Mouse (Mus musculus) gastrocnemius, postnatal 10 days (tissue): Measurements from ENCODE around the gene Glis2. TPM values are rescaled to one million over a fixed set of nuclear protein-coding genes. Genes with fewer than 3 reads are reported as not detected.

Experiments used
- DNase-seq: peaks from one replicate; pipeline ENCODE4 v3.0.0; 2021; ENCODE audit warnings: mixed read lengths
- total RNA-seq, 2 experiments: library from RNA; stranded (reverse); gene quantifications; 2 replicates each; pipeline ENCODE4 v1.2.3; 2021

Gene Glis2
- total RNA-seq, 2 experiments from 2014 or later = 22.2 to 32.3 TPM

GRCm38 (mm10) chr16:4639831-4640237, 45.3 kb downstream of the Glis2 start, which contains the start of the genes Vasn and Dnaja3:
Vasn (plus strand) TSS chr16:4639941.
Dnaja3 (plus strand) TSS chr16:4639989.
- DNase-seq = peak; percentile 80

DNA sequence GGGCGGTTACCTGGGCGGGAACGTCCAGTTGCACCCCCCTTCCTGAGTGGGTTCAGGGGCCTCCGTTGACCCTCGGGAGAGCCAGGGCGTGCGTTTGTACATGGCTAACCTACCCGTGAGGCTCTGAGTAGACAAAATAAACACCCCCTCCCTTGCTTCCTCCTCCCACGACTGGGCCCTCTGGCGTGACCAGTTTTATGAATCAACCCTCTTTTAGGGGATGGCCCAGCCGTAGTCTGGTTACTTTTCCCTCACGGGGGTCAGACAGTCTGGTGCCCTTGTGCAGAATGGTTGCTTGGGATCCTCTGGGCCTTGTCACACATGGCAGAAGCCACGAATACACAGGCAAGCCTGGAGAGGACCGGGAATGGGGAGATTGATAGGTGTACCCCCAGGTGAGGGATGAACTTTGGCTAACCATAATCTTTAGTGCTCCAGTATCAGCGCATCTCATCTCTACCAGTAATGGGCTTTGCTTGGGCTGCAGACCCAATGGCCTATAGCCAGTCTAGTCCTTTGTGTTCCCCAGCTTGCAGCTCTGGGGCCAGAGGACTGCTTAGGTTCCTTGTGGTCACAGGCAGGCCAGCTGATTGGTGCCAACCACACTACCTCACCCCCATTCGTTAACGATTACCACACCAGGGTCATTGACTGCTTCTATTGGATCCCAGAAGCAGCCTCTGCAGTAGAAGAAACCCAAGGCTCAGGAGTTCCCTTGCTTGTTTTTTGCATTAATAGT, 45.9 kb downstream of the Glis2 start:
- no peak for DNase-seq

DNA sequence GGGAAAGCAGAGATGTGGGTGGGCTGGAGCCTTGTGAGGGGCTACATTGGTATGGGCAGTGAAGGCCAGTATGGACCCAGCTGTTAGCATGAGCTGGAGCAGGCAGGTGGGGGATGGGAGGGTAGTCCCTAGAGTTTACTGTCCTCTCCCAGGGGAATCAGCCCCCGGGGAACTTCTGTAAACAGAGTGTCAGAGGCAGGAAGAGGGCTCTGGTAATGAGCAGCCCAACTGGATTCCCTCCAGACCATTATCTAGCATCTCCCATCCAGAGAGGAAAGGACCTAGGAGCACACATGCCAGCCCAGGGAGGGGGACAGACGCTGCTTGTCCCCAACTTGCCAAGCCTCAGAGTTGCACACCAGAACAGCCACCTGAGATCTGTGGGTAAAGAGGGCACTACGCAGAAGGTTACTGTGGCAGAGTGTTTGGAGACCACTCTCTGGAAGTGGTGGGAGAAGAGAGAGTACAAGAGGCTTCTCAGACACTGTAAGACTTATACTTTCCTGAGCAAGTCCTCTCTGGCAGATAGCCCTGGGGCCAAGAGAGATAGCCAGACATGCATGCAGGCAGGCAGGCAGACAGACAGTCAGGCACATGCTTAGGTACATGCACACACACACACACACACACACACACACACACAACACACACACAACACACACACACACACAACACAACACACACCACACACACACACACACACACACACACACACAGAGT, 46.8 kb downstream of the Glis2 start:
- DNase-seq = no peak

DNA sequence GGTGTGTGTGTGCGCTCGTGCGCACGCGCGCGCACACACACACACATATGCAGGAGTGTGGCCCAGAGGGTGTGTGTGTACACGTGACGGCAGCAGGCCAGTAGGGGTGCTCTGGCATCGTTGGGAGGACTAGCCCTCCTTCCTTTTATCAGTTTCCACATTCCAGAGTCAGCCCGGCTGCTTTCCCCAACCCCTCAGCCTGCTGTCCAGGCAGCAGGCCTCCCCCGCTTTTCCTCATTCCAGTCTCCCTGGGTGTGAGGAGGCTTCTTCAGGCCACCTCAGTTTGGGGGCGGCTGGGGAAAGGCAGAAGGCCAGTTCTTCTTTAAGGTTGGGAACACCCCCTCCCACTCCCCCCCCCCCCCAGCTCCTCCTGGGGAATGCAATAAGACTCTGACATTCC, 47.7 kb downstream of the Glis2 start:
- DNase-seq = no peak

DNA sequence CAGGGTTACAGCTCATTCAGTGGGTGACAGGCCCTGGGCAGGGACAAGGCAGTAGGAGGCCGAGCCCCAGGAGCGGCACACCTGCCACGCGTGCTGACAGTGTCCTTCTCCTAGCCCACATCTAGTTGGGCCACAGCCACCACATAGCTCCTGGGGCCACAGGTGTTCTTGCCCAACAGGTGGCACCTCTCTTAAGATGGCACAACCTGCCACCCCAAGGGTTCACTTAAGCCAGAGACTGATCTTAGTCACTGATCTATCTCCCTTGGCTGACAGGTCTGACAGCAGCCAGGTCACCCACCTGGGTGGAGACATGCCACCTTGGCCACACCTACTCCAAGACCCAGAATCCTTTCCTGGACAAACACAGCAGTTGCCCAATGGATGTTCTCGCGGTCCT, 48.4 kb downstream of the Glis2 start:
- no peak for DNase-seq

GRCm38 (mm10) chr16:4643670-4644419, 49.3 kb downstream of the Glis2 start:
- peak; percentile 82 for DNase-seq

DNA sequence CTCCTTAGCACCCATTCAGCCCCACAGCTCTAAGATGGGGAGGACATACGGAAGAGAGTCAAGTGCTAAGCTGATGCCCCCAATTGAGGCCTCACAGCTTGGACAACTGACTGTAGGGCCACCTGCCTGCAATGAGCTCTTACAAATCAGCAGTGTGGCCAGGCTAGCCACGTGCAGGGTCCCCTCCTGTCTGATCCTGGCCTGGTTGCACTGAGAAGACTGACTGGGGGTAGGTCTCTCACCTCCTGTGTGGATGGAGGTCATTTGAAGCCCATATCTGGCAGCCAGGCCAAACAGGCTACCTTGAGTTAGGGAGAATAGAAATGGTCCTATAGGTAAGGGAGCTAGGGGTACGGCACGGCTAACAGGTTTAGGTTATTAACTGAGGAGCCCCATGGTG, 51.4 kb downstream of the Glis2 start:
- DNase-seq = no peak

DNA sequence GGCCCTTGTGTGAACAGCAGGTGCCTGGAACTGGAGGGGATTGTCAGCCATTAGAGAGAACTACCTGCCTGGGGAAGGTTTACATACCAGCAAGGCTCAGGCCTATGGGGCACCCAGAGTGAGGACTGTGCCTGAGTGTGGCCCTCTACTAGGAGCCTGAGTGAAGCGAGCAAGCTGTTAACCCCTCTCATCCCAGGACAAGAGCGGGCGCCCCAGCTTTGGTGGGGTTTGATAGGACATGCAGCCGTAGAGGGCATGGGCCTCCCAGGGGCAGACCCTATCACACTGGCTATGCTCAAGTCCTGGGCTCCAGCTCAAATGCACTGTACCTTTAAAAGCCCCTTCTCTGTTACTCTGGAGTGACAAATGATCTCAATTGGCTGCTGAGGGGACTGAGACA, 52.3 kb downstream of the Glis2 start:
- no peak for DNase-seq

- DNase-seq = peak; percentile 62
Observed at GRCm38 (mm10) chr16:4647651-4648141, 53.2 kb downstream of the Glis2 start.

- DNase-seq = no peak
Observed at GRCm38 (mm10) chr16:4648416-4649023, 54.0 kb downstream of the Glis2 start.

GRCm38 (mm10) chr16:4649211-4649610, 54.7 kb downstream of the Glis2 start:
- DNase-seq = no peak

DNA sequence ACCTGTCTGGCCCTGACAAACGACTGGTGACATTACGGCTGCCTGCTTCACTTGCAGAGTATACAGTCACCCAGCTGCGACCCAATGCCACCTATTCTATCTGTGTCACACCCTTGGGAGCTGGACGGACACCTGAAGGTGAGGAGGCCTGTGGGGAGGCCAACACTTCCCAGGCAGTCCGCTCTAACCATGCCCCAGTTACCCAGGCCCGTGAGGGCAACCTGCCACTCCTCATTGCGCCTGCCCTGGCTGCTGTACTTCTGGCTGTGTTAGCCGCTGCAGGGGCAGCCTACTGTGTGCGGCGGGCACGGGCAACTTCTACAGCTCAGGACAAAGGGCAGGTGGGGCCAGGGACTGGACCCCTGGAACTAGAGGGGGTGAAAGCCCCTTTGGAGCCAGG, 55.2 kb downstream of the Glis2 start:
- no peak for DNase-seq

GRCm38 (mm10) chr16:4650161-4650560, 55.6 kb downstream of the Glis2 start:
- DNase-seq = no peak

GRCm38 (mm10) chr16:4651081-4651480, 56.6 kb downstream of the Glis2 start:
- DNase-seq = no peak

- no peak for DNase-seq
Observed at GRCm38 (mm10) chr16:4651624-4652023, 57.1 kb downstream of the Glis2 start.

DNA sequence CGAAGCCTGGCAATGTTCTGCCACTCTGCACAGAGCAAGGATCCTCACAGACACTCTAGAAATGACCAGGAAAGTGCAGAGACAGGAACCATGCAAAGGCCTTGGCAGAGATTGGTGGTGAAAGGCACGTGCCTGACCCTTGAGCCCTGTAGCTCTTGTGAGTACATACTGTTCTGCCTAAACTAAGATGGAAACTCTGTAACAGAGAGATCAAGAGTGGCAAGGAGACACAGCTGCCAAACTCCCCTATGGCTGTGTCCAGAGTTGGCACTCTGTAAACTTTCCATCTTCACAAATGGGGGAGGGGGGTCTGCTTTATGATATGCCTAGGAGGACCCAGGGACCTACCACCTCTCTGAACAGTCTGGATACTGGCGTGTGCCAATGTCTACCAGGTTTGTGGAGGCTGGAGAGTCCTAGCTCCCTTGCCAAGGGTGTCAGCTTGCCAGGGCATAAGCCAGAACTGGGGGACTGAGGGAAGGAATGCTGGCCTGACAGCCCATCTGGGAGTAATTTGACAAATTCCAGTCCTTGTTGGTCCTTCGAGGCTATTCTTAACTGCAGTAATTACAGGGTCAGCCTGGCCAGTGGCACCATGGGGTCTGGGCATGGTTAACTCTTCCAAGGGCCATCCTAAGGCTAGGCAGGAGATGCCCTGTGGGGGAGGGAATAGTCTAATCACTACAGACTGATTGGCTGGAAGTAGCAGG, 58.3 kb downstream of the Glis2 start:
- DNase-seq = no peak

DNA sequence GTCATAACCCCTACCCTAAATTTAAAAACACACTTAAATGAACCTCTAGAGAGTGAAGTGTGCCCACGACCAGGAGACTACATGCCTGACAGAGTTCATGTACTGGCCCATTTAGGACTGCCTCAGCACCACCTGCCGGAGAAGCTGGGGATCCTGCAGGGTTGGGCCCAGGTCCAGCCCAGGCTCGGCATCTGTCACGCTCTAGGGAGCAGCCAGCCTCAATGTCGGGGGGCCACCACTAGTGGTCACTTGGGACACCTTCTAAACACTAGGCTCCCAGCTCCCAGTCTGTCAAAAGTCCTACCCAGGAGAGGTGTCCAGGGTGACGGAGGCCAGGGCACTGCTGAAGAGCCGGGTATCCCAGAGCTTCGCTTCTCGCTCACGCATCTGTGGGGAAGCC, 60.2 kb downstream of the Glis2 start:
- DNase-seq = peak; percentile 51

DNA sequence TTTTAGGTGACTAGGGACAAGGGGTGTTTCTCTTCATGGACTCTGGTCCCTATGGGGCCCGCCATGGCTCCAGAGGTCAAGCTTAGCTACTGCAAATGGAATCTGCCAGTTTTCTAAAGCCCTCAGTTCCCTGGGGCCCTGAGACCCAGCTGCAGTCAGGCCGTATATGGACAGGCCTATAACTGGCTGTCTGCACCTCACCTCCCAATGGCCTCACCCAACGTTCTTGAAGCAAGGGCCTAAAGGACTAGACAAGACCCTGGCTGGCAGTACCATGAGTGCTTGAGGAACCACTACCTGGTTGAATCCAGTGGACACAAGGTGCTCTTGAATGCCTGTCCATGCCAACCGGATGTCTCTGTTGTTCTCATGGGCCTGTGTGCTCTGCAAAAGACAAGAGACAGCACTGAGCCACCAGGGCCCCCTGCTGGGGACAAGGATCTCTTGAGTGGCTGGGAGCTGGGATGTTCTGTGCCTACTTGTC, 60.8 kb downstream of the Glis2 start:
- DNase-seq = no peak

DNA sequence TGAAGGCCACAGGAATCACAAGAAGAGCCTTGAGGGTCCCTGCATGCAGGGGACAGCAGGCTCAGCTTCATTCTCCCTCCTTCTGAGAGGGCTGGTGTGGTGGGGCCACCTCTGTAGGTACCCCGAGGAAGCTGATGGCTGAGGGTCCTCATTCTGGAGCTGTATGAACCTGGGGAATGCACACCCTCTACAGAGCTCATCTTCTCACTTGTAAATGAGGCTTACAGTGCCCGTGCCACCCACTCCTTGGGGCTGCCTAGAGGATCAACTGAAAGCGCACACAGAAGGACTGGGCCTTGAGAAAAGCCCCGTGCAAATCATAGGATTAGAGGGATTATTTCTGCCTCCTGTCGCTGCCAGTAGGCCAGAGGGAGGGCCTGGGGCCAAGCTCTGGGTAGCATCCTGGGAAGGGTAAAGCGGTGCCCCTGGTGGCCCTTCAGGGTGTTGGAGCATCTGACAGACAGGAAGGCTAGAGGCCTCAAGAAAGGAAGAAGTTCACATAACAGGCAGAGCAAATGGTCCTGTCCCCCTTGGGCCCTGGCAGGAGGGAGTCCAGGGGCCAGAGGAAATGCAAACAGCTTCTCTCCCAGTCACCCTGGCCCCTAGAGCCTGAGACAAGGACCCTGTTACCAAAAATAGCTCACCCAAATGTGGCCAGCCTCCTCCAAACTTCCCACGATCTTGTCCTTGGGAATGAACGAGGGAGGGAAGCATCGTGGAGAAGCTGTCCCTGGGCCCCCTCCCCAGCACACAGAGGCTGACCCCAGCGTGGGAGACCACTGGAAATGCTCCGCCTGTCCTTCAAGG, 61.5 kb downstream of the Glis2 start:
- peak; percentile 51 for DNase-seq

- DNase-seq = no peak
Observed at GRCm38 (mm10) chr16:4656571-4657081, 62.1 kb downstream of the Glis2 start.
